Mouse (Mus musculus) heart, embryonic 13.5 days (tissue): ENCODE data around the gene Olfr638. TPM values are rescaled to one million over a fixed set of nuclear protein-coding genes. Genes with fewer than 3 reads are reported as not detected.
"Not testable (repeated sequence)": the region's sequence is repeated elsewhere in the genome, so short reads cannot be mapped to it uniquely, and the experiment has no call there.

Source experiments
- ATAC-seq: fragments of 200-750 bp; cut with Nextera tagmentation; 2 replicates; pipeline ENCODE4 v1.8.0; 2017; ENCODE audit warnings: moderate TSS enrichment; ENCODE audit not compliant: insufficient number of reproducible peaks, low FRiP score, low TSS enrichment; ENCODE audit errors: extremely low read depth
- H3K27ac ChIP-seq: fragments of 300-500 bp; sonication (generic); replicated peaks from 2 replicates; pipeline ENCODE4 v1.5.1; 2015; ENCODE audit warnings: moderate library complexity, mild to moderate bottlenecking, inconsistent platforms
- H3K27me3 ChIP-seq: fragments of 300-500 bp; sonication (generic); replicated peaks from 2 replicates; pipeline ENCODE4 v1.6.1; 2015; ENCODE audit warnings: mild to moderate bottlenecking, inconsistent platforms
- H3K36me3 ChIP-seq: fragments of 300-500 bp; sonication (generic); 2 replicates; pipeline ENCODE4 v1.6.1; 2015; ENCODE audit warnings: mild to moderate bottlenecking, inconsistent platforms
- H3K4me1 ChIP-seq: fragments of 300-500 bp; sonication (generic); 2 replicates; pipeline ENCODE4 v1.6.1; 2015; ENCODE audit warnings: inconsistent platforms
- H3K4me2 ChIP-seq: fragments of 300-500 bp; sonication (generic); 2 replicates; pipeline ENCODE4 v1.6.1; 2015; ENCODE audit warnings: inconsistent platforms, mild to moderate bottlenecking, moderate library complexity
- H3K4me3 ChIP-seq: fragments of 300-500 bp; sonication (generic); 2 replicates; pipeline ENCODE4 v1.5.1; 2015; ENCODE audit warnings: moderate library complexity, mild to moderate bottlenecking, inconsistent platforms
- H3K9ac ChIP-seq: fragments of 300-500 bp; sonication (generic); 2 replicates; pipeline ENCODE4 v1.6.1; 2015; ENCODE audit warnings: inconsistent platforms, mild to moderate bottlenecking, moderate library complexity
- H3K9me3 ChIP-seq: fragments of 300-500 bp; sonication (generic); 2 replicates; pipeline ENCODE4 v1.6.1; 2016; ENCODE audit warnings: inconsistent platforms
- WGBS: fragments of 180-500 bp; shearing (Covaris S2); methylation state at CpG from one replicate; pipeline ENCODE4 v1.1.7; 2015; ENCODE audit warnings: mixed read lengths; 5-methylcytosine and 5-hydroxymethylcytosine counted together
- polyA plus RNA-seq: library from polyadenylated mRNA; unstranded; fragments of >200 nt; fragmentation: Nextera tagmentation; extraction: Ambion mirVana; gene quantifications from 2 replicates; pipeline ENCODE4 v1.2.1, GENCODE M21; 2015

The Olfr638 gene
- polyA plus RNA-seq: not detected in 2 replicates

- H3K27ac ChIP-seq: no peak within 1 kb of the TSS
- H3K4me2 ChIP-seq: no peak within 1 kb of the TSS
- no peak within 1 kb of the TSS for H3K4me3 ChIP-seq
- ATAC-seq: no peak
- no peaks in the 10 kb centered on the region for H3K4me1 ChIP-seq
- H3K36me3 ChIP-seq: no peaks in the 10 kb centered on the region
- H3K9ac ChIP-seq: no peak within 1 kb of the TSS
- no peaks in the 10 kb centered on the region for H3K9me3 ChIP-seq
- no peaks in the 10 kb centered on the region for H3K27me3 ChIP-seq
Observed at GRCm38 (mm10) chr7:103998446-103998845, at the start of gene Olfr638. Gene Olfr638 (plus strand): TSS chr7:103998746.

GRCm38 (mm10) chr7:103966873-103967272 lies 31.7 kb upstream of the Olfr638 start:
- 89% methylated on average over 22 of the region's 22 CpGs for WGBS
- H3K9me3 ChIP-seq, ATAC-seq, H3K4me1 ChIP-seq, H3K27me3 ChIP-seq, H3K27ac ChIP-seq, H3K36me3 ChIP-seq, H3K9ac ChIP-seq, H3K4me2 ChIP-seq, H3K4me3 ChIP-seq: not testable (repeated sequence)

GRCm38 (mm10) chr7:103970852-103971251 lies 27.7 kb upstream of the Olfr638 start, which contains the start of gene Olfr635:
Gene Olfr635 (plus strand): TSS chr7:103971152.
- Histone ChIP-seq H3K4me2 (no peak within 1 kb of the TSS), H3K9me3 (no peaks in the 10 kb centered on the region), H3K27me3 (no peaks in the 10 kb centered on the region), H3K4me1 (no peaks in the 10 kb centered on the region), H3K4me3 (no peak within 1 kb of the TSS), H3K9ac (no peak within 1 kb of the TSS), H3K36me3 (no peaks in the 10 kb centered on the region), H3K27ac (no peak within 1 kb of the TSS)
- WGBS: 55% methylated on average over 1 of the region's 1 CpGs
- no peak for ATAC-seq

- no peak for ATAC-seq
Observed at GRCm38 (mm10) chr7:103971782-103972181, 26.8 kb upstream of the Olfr638 start.

DNA sequence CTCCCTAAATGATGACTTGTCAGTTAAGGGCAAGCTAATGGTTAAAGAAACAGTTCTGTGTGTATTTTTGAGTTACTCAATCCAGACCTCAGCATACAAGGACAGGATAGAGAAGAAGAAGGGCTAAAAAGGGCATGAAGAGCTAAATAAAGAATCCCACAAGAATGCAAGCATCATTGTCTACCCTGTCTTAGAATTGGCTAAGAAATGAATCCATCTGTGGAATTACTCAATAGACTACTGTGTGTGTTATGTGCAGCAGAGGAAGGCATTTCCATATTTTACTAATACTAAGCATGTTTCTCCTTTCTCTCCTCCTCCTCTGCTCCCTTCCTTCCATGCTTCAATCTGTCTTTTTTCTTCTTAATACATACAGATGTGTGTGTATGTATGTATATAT lies 578 bp downstream of the Olfr638 start:
- Histone ChIP-seq H3K9me3 (no peaks in the 10 kb centered on the region), H3K36me3 (no peaks in the 10 kb centered on the region), H3K27ac (no peak overlapping the region), H3K4me3 (no peak overlapping the region), H3K4me1 (no peaks in the 10 kb centered on the region), H3K9ac (no peak overlapping the region), H3K27me3 (no peaks in the 10 kb centered on the region), H3K4me2 (no peak overlapping the region)
- no peak for ATAC-seq

More at GRCm38 (mm10) chr7:103971782-103972181, 26.8 kb upstream of the Olfr638 start:
- H3K9me3 ChIP-seq: no peaks in the 10 kb centered on the region
- H3K4me1 ChIP-seq: no peaks in the 10 kb centered on the region
- no peak overlapping the region for H3K27ac ChIP-seq
- no peak overlapping the region for H3K4me3 ChIP-seq
- no peaks in the 10 kb centered on the region for H3K27me3 ChIP-seq
- no peaks in the 10 kb centered on the region for H3K36me3 ChIP-seq
- WGBS: 50% methylated on average over 1 of the region's 1 CpGs
- no peak overlapping the region for H3K9ac ChIP-seq
- no peak overlapping the region for H3K4me2 ChIP-seq

GRCm38 (mm10) chr7:104017203-104017602 lies 18.7 kb downstream of the Olfr638 start, which contains the start of gene Olfr639:
Gene Olfr639 (minus strand): TSS chr7:104017303.
- Histone ChIP-seq H3K27ac (no peak within 1 kb of the TSS), H3K9me3 (no peaks in the 10 kb centered on the region), H3K4me1 (no peaks in the 10 kb centered on the region), H3K36me3 (no peaks in the 10 kb centered on the region), H3K9ac (no peak within 1 kb of the TSS), H3K27me3 (no peaks in the 10 kb centered on the region), H3K4me2 (no peak within 1 kb of the TSS), H3K4me3 (no peak within 1 kb of the TSS)
- no peak for ATAC-seq

DNA sequence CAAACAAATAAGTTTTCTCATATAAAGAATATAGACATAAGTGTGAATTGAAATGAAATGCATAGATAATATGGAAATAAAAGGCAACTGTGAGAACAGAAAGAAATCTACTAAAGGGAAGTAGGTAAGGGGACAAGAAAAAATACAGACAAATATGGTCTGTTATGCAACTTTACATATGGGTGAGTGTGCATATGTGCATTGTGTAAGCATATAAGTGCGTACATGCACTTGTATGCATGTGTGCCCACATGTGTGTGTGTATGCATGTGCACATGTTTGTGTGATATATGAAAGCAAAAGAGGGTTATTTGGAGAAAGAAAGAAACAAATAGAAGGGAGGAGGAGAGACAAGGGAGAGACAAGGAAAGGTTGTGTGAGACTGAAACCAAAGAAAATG lies 20.4 kb downstream of the Olfr638 start:
- 80% methylated on average over 1 of the region's 1 CpGs for WGBS
- no peaks in the 10 kb centered on the region for H3K9me3 ChIP-seq
- H3K4me2 ChIP-seq: no peak overlapping the region
- no peak overlapping the region for H3K27ac ChIP-seq
- no peak for ATAC-seq
- no peak overlapping the region for H3K4me3 ChIP-seq
- no peaks in the 10 kb centered on the region for H3K27me3 ChIP-seq
- H3K9ac ChIP-seq: no peak overlapping the region
- H3K36me3 ChIP-seq: no peaks in the 10 kb centered on the region
- H3K4me1 ChIP-seq: no peaks in the 10 kb centered on the region

- H3K27ac ChIP-seq: no peak overlapping the region
- no peaks in the 10 kb centered on the region for H3K9me3 ChIP-seq
- ATAC-seq: no peak
- no peak overlapping the region for H3K4me2 ChIP-seq
- H3K4me3 ChIP-seq: no peak overlapping the region
- WGBS: 87% methylated on average over 6 of the region's 6 CpGs
- no peaks in the 10 kb centered on the region for H3K36me3 ChIP-seq
- H3K4me1 ChIP-seq: no peaks in the 10 kb centered on the region
- no peak overlapping the region for H3K9ac ChIP-seq
- no peaks in the 10 kb centered on the region for H3K27me3 ChIP-seq
Observed at GRCm38 (mm10) chr7:104021651-104022050, 23.1 kb downstream of the Olfr638 start.

DNA sequence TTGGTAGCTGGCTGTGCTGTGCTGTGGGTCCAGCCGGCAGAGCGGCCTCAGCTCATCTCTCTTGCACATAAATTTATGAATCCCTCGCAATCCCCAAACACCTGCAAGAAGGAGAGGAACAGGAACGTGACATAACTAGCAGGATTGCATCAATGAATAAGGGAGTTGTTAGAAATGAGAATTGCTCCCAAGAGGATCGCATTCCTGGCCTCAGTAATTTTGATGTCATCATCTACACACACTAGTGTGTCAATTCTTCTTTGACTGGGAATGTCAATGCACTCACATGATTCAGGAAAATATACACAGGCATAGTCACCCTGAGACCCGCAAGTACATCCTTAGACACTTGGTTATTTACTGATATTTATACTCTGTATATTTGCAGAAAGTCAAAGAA lies 26.9 kb downstream of the Olfr638 start, which contains the start of gene Olfr640:
TSS of gene Olfr640 (minus strand) at position 101 of the 400 bp plus-strand sequence.
- H3K27me3 ChIP-seq: no peaks in the 10 kb centered on the region
- H3K9ac ChIP-seq: no peak within 1 kb of the TSS
- WGBS: 69% methylated on average over 6 of the region's 6 CpGs
- no peak for ATAC-seq
- H3K4me3 ChIP-seq: no peak within 1 kb of the TSS
- no peak within 1 kb of the TSS for H3K27ac ChIP-seq
- H3K36me3 ChIP-seq: no peaks in the 10 kb centered on the region
- H3K9me3 ChIP-seq: no peaks in the 10 kb centered on the region
- H3K4me1 ChIP-seq: no peaks in the 10 kb centered on the region
- no peak within 1 kb of the TSS for H3K4me2 ChIP-seq

DNA sequence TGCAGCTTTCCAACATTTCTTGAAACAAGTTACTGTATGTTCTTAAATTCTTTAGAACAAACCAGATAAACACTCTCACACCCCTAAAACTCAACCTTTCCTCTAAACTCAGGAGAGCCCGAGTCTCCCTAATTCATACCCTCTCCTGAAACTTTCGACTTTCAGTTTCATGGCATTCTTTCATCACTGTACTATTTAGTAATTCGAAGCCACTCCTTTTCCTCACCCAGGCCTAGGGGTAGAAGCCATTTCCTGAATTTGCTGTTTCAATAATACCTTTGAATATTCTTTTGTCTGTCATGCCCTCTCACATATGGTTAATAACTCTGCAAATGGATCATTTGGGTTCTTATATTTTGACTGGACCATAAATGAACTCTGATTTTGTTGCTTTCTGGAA lies 28.4 kb downstream of the Olfr638 start:
- H3K4me1 ChIP-seq: no peaks in the 10 kb centered on the region

GRCm38 (mm10) chr7:104035145-104035544 lies 36.6 kb downstream of the Olfr638 start, which contains the start of gene Olfr641:
Gene Olfr641 (plus strand): TSS chr7:104035445.
- Histone ChIP-seq H3K4me1 (no peaks in the 10 kb centered on the region), H3K4me3 (no peak within 1 kb of the TSS), H3K9ac (no peak within 1 kb of the TSS), H3K36me3 (no peaks in the 10 kb centered on the region), H3K9me3 (no peaks in the 10 kb centered on the region), H3K4me2 (no peak within 1 kb of the TSS), H3K27me3 (no peaks in the 10 kb centered on the region), H3K27ac (no peak within 1 kb of the TSS)
- WGBS: 62% methylated on average over 1 of the region's 1 CpGs
- no peak for ATAC-seq

More for the DNA sequence above, 28.4 kb downstream of the Olfr638 start:
- H3K27ac ChIP-seq: no peak overlapping the region
- WGBS: 64% methylated on average over 3 of the region's 3 CpGs
- H3K36me3 ChIP-seq: no peaks in the 10 kb centered on the region
- H3K9me3 ChIP-seq: no peaks in the 10 kb centered on the region
- H3K4me3 ChIP-seq: no peak overlapping the region
- no peak overlapping the region for H3K4me2 ChIP-seq
- H3K9ac ChIP-seq: no peak overlapping the region
- no peak for ATAC-seq
- no peaks in the 10 kb centered on the region for H3K27me3 ChIP-seq

DNA sequence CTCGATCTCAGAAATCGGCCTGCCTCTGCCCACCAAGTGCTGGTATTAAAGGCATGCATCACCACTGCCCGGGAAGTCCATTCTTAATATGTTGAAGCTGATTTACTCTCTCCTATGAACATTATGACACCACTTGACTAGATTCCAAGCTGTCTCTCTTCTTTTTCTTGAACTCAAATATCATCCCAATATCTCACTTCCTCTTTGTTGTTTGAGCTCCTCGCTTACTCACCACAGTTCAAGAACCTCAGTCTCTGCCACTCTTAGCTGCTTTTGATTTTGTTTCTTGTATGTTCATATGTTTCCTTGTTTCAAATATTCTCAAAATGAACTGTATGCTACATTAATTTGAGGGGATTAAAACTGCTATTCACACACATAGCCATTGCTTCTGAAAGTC lies 52.2 kb downstream of the Olfr638 start:
- Histone ChIP-seq H3K4me1 (no peaks in the 10 kb centered on the region), H3K4me2 (no peak overlapping the region), H3K9me3 (no peaks in the 10 kb centered on the region), H3K4me3 (no peak overlapping the region), H3K27me3 (no peaks in the 10 kb centered on the region), H3K27ac (no peak overlapping the region), H3K9ac (no peak overlapping the region), H3K36me3 (no peaks in the 10 kb centered on the region)
- 79% methylated on average over 4 of the region's 4 CpGs for WGBS
- ATAC-seq: no peak
